Mouse (Mus musculus): ENCODE results near the gene Olfr669. TPM values are rescaled to one million over a fixed set of nuclear protein-coding genes. Genes with fewer than 3 reads are reported as not detected.
"Not testable (repeated sequence)": the region's sequence is repeated elsewhere in the genome, so short reads cannot be mapped to it uniquely, and the experiment has no call there.

Olfr669 gene
- polyA plus RNA-seq (2015; fragmentation: Nextera tagmentation; extraction: Ambion mirVana), result 0.23 and 0.50 TPM in 2 replicates

DNA sequence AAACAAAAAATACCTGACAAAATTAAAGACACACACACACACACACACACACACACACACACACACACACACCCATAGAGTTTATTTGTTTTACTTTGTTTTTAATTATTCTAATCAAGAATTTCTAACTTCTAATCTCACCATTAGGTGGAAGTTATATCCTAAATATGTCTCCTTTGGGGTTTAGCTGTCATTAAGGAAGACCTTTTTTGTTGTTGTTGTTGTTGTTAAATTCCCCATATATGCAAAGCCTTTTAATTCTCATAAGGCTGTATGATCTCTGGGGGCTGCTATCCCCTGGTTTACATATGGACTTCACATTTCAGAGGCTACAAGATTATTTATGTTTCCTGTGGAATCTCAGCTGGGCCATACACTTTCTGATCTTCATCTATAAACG lies at the start of gene Olfr669:
Olfr669 (plus strand) TSS at position 301 of the 400 bp plus-strand sequence.
- 90% methylated on average over 1 of the region's 1 CpGs for WGBS

GRCm38 (mm10) chr7:104895852-104896251 lies 38.2 kb upstream of the Olfr669 start, which contains the start of gene Olfr666:
Gene Olfr666 (minus strand): TSS chr7:104895952.
- WGBS, result 81% methylated on average over 2 of the region's 2 CpGs

More for the DNA sequence above, at the start of gene Olfr669:
- no peaks in the 10 kb centered on the region for H3K4me1 ChIP-seq
- ATAC-seq (ENCODE audit: insufficient number of reproducible peaks, low FRiP score, low TSS enrichment, low read depth), result no peak
- no peak within 1 kb of the TSS for H3K4me2 ChIP-seq (replicated peaks)
- H3K27me3 ChIP-seq, result no peaks in the 10 kb centered on the region
- no peak within 1 kb of the TSS for H3K27ac ChIP-seq (replicated peaks)
- no peaks in the 10 kb centered on the region for H3K9me3 ChIP-seq (replicated peaks)
- no peak within 1 kb of the TSS for H3K9ac ChIP-seq
- H3K36me3 ChIP-seq, result no peaks in the 10 kb centered on the region
- no peak within 1 kb of the TSS for H3K4me3 ChIP-seq (replicated peaks)

GRCm38 (mm10) chr7:104921382-104921781 lies 12.7 kb upstream of the Olfr669 start, which contains the start of gene Olfr667:
Gene Olfr667 (minus strand): TSS chr7:104921482.
- no peaks in the 10 kb centered on the region for H3K36me3 ChIP-seq
- H3K27ac ChIP-seq (replicated peaks), result no peak within 1 kb of the TSS
- H3K27me3 ChIP-seq, result no peaks in the 10 kb centered on the region
- ATAC-seq (ENCODE audit: insufficient number of reproducible peaks, low FRiP score, low TSS enrichment, low read depth), result no peak
- H3K4me1 ChIP-seq, result no peaks in the 10 kb centered on the region
- H3K9me3 ChIP-seq (replicated peaks), result no peaks in the 10 kb centered on the region
- H3K9ac ChIP-seq, result no peak within 1 kb of the TSS
- no peak within 1 kb of the TSS for H3K4me2 ChIP-seq (replicated peaks)
- no peak within 1 kb of the TSS for H3K4me3 ChIP-seq (replicated peaks)
- 88% methylated on average over 1 of the region's 1 CpGs for WGBS

More at GRCm38 (mm10) chr7:104895852-104896251, 38.2 kb upstream of the Olfr669 start, which contains the start of gene Olfr666:
- no peaks in the 10 kb centered on the region for H3K36me3 ChIP-seq
- no peak within 1 kb of the TSS for H3K27ac ChIP-seq (replicated peaks)
- H3K9me3 ChIP-seq (replicated peaks), result no peaks in the 10 kb centered on the region
- H3K27me3 ChIP-seq, result no peaks in the 10 kb centered on the region
- H3K4me3 ChIP-seq (replicated peaks), result no peak within 1 kb of the TSS
- no peak within 1 kb of the TSS for H3K9ac ChIP-seq
- no peaks in the 10 kb centered on the region for H3K4me1 ChIP-seq
- no peak for ATAC-seq (ENCODE audit: insufficient number of reproducible peaks, low FRiP score, low TSS enrichment, low read depth)
- H3K4me2 ChIP-seq (replicated peaks), result no peak within 1 kb of the TSS

GRCm38 (mm10) chr7:104927957-104928356 lies 6.1 kb upstream of the Olfr669 start, which contains the start of gene Olfr668:
Gene Olfr668 (minus strand): TSS chr7:104928057.
- H3K9me3 ChIP-seq (replicated peaks), result no peaks in the 10 kb centered on the region
- ATAC-seq (ENCODE audit: insufficient number of reproducible peaks, low FRiP score, low TSS enrichment, low read depth), result no peak
- H3K4me3 ChIP-seq (replicated peaks), result no peak within 1 kb of the TSS
- no peak within 1 kb of the TSS for H3K9ac ChIP-seq
- H3K4me1 ChIP-seq, result no peaks in the 10 kb centered on the region
- H3K27ac ChIP-seq (replicated peaks), result no peak within 1 kb of the TSS
- no peaks in the 10 kb centered on the region for H3K27me3 ChIP-seq
- no peaks in the 10 kb centered on the region for H3K36me3 ChIP-seq
- H3K4me2 ChIP-seq (replicated peaks), result no peak within 1 kb of the TSS
- 78% methylated on average over 1 of the region's 1 CpGs for WGBS

DNA sequence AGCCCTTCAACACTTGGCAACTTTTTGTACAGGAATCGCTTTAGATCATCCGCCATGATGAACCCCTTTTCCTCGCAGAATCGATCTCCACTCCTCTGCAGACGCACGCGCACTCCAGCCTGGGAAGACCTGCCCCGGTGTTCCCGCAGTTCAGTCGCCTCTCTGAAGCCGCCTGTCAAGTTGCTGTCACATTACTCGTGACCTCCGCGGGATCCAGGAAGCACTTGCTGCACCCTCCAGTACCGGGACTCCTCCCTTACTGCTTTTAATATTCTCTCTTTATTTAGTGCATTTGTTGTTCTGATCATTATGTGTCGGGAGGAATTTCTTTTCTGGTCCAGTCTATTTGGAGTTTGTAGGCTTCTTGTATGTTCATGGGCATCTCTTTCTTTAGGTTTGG lies 16.2 kb downstream of the Olfr669 start:
- H3K27me3 ChIP-seq; H3K9ac ChIP-seq; H3K9me3 ChIP-seq (replicated peaks); H3K27ac ChIP-seq (replicated peaks); H3K36me3 ChIP-seq; ATAC-seq (ENCODE audit: insufficient number of reproducible peaks, low FRiP score, low TSS enrichment, low read depth); H3K4me1 ChIP-seq; H3K4me3 ChIP-seq (replicated peaks); H3K4me2 ChIP-seq (replicated peaks): not testable (repeated sequence)
- 91% methylated on average over 16 of the region's 16 CpGs for WGBS

- H3K27ac ChIP-seq (replicated peaks), result no peak within 1 kb of the TSS
- no peaks in the 10 kb centered on the region for H3K27me3 ChIP-seq
- no peak within 1 kb of the TSS for H3K9ac ChIP-seq
- WGBS, result 48% methylated on average over 1 of the region's 1 CpGs
- no peaks in the 10 kb centered on the region for H3K9me3 ChIP-seq (replicated peaks)
- no peak within 1 kb of the TSS for H3K4me3 ChIP-seq (replicated peaks)
- no peak for ATAC-seq (ENCODE audit: insufficient number of reproducible peaks, low FRiP score, low TSS enrichment, low read depth)
- H3K36me3 ChIP-seq, result no peaks in the 10 kb centered on the region
- no peaks in the 10 kb centered on the region for H3K4me1 ChIP-seq
- no peak within 1 kb of the TSS for H3K4me2 ChIP-seq (replicated peaks)
Measured at GRCm38 (mm10) chr7:104962520-104962919, 28.5 kb downstream of the Olfr669 start, which contains the start of gene Olfr670. Gene Olfr670 (minus strand): TSS chr7:104962620.

DNA sequence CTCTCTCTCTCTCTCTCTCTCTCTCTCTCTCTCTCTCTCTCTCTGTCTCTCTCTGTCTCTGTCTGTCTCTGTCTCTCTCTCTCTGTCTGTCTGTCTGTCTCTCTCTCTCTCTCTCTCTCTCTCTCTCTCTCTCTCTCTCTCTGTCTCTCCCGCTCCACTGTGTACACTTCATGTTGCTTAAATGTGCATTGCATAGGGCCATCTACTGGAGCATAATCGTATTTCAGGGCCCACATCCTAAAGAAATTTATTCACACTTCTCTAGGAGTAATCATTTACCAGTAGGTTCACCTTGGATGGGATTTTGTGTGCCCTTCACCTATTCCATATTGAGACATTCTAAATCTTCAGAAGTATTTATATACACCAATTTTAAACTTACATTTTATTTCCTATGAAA lies 38.5 kb downstream of the Olfr669 start:
- not testable (repeated sequence) for H3K4me3 ChIP-seq (replicated peaks); H3K9ac ChIP-seq; H3K27ac ChIP-seq (replicated peaks); H3K4me1 ChIP-seq; H3K4me2 ChIP-seq (replicated peaks); ATAC-seq (ENCODE audit: insufficient number of reproducible peaks, low FRiP score, low TSS enrichment, low read depth); H3K36me3 ChIP-seq; H3K9me3 ChIP-seq (replicated peaks); H3K27me3 ChIP-seq
- 73% methylated on average over 2 of the region's 2 CpGs for WGBS

GRCm38 (mm10) chr7:104979026-104979425 lies 45.0 kb downstream of the Olfr669 start, which contains the start of gene Olfr671:
Gene Olfr671 (minus strand): TSS chr7:104979126.
- H3K27ac ChIP-seq (replicated peaks), result no peak within 1 kb of the TSS
- H3K4me2 ChIP-seq (replicated peaks), result no peak within 1 kb of the TSS
- no peak within 1 kb of the TSS for H3K9ac ChIP-seq
- WGBS, result 76% methylated on average over 1 of the region's 1 CpGs
- no peaks in the 10 kb centered on the region for H3K9me3 ChIP-seq (replicated peaks)
- H3K4me1 ChIP-seq, result no peaks in the 10 kb centered on the region
- H3K27me3 ChIP-seq, result no peaks in the 10 kb centered on the region
- ATAC-seq (ENCODE audit: insufficient number of reproducible peaks, low FRiP score, low TSS enrichment, low read depth), result no peak
- H3K36me3 ChIP-seq, result no peaks in the 10 kb centered on the region
- H3K4me3 ChIP-seq (replicated peaks), result no peak within 1 kb of the TSS

Other genes starting within 250 kb of the Olfr669 start
- gene Olfr661, start 247.7 kb upstream of the Olfr669 start, polyA plus RNA-seq (2015; fragmentation: Nextera tagmentation; extraction: Ambion mirVana), result 0.11 and 0.12 TPM in 2 replicates
- not detected in 2 replicates for gene Usp17le, start 156.8 kb upstream of the Olfr669 start, polyA plus RNA-seq (2015; fragmentation: Nextera tagmentation; extraction: Ambion mirVana)
- gene Usp17lb, start 91.6 kb upstream of the Olfr669 start, polyA plus RNA-seq (2015; fragmentation: Nextera tagmentation; extraction: Ambion mirVana), result not detected in 2 replicates
- gene Usp17la, start 77.2 kb upstream of the Olfr669 start, polyA plus RNA-seq (2015; fragmentation: Nextera tagmentation; extraction: Ambion mirVana), result 0.12 TPM in 1 of 2 replicates, not detected in the other
- 0.20 TPM in 1 of 2 replicates, not detected in the other for gene Olfr665, start 56.2 kb upstream of the Olfr669 start, polyA plus RNA-seq (2015; fragmentation: Nextera tagmentation; extraction: Ambion mirVana)
- gene Olfr666, start 38.3 kb upstream of the Olfr669 start, polyA plus RNA-seq (2015; fragmentation: Nextera tagmentation; extraction: Ambion mirVana), result 0.22 and 0.89 TPM in 2 replicates
- gene Olfr667, start 12.8 kb upstream of the Olfr669 start, polyA plus RNA-seq (2015; fragmentation: Nextera tagmentation; extraction: Ambion mirVana), result not detected in 2 replicates
- gene Olfr668, start 6.2 kb upstream of the Olfr669 start, polyA plus RNA-seq (2015; fragmentation: Nextera tagmentation; extraction: Ambion mirVana), result not detected in 2 replicates
- gene Olfr670, start 28.4 kb downstream of the Olfr669 start, polyA plus RNA-seq (2015; fragmentation: Nextera tagmentation; extraction: Ambion mirVana), result not detected in 2 replicates
- 0.08 and 0.22 TPM in 2 replicates for gene Olfr671, start 44.9 kb downstream of the Olfr669 start, polyA plus RNA-seq (2015; fragmentation: Nextera tagmentation; extraction: Ambion mirVana)
- gene Olfr672, start 67.8 kb downstream of the Olfr669 start, polyA plus RNA-seq (2015; fragmentation: Nextera tagmentation; extraction: Ambion mirVana), result 0.51 and 1.5 TPM in 2 replicates
- not detected in 2 replicates for gene Olfr675, start 94.2 kb downstream of the Olfr669 start, polyA plus RNA-seq (2015; fragmentation: Nextera tagmentation; extraction: Ambion mirVana)
- gene Olfr676, start 98.5 kb downstream of the Olfr669 start, polyA plus RNA-seq (2015; fragmentation: Nextera tagmentation; extraction: Ambion mirVana), result not detected in 2 replicates
- gene Olfr677, start 117.1 kb downstream of the Olfr669 start, polyA plus RNA-seq (2015; fragmentation: Nextera tagmentation; extraction: Ambion mirVana), result 0.47 TPM in 1 of 2 replicates, not detected in the other
- gene Olfr678, start 130.2 kb downstream of the Olfr669 start, polyA plus RNA-seq (2015; fragmentation: Nextera tagmentation; extraction: Ambion mirVana), result not detected in 2 replicates
- gene Olfr679, start 147.0 kb downstream of the Olfr669 start, polyA plus RNA-seq (2015; fragmentation: Nextera tagmentation; extraction: Ambion mirVana), result 0.04 and 0.21 TPM in 2 replicates
- gene Olfr680-ps1, start 158.6 kb downstream of the Olfr669 start, polyA plus RNA-seq (2015; fragmentation: Nextera tagmentation; extraction: Ambion mirVana), result not detected in 2 replicates
- gene Olfr681, start 182.6 kb downstream of the Olfr669 start, polyA plus RNA-seq (2015; fragmentation: Nextera tagmentation; extraction: Ambion mirVana), result 0.11 and 0.71 TPM in 2 replicates
- 0.61 TPM in 1 of 2 replicates, not detected in the other for gene Olfr683, start 212.8 kb downstream of the Olfr669 start, polyA plus RNA-seq (2015; fragmentation: Nextera tagmentation; extraction: Ambion mirVana)
- gene Olfr684, start 229.4 kb downstream of the Olfr669 start, polyA plus RNA-seq (2015; fragmentation: Nextera tagmentation; extraction: Ambion mirVana), result not detected in 2 replicates

Measured in embryonic facial prominence, embryonic 15.5 days (tissue).